Comparison of ENCODE assay signal across 14 mouse cellular contexts in the genomic region with DNA sequence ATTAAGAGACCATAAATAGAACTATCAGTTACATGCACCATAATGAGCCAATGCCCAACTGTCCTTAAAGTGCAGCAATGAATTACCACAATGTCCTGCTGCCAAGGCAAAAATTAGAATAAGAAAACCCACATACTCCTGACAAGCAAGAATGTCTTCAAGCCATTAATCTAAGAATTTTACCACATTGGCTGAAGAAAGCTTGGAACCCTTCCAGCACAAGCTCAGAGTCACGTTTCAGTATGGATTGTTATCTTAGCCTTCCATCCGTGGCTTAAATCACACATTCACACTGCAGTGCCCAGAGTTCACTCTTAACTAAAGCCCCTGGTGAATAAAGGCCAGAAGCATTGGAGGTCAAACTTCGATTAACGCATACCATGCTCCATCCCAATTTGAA.
DNase-seq lines count a peak whose midpoint lies in the region; ATAC-seq lines count a peak whose summit lies in the region.
"Had no signal": no experiment of that assay in that cellular context is flagged by ENCODE, and none has a peak within 500 bp of the region (broad histone marks: within the 10 kb centered on the region; RNA-seq: fewer than 3 reads in every experiment).

No protein-coding gene starts in this region.

- no peaks in the 10 kb centered on the region for H3K9me3 ChIP-seq in forebrain, embryonic 13.5 days (replicated peaks)
- H3K9me3 ChIP-seq in forebrain, embryonic 10.5 days = no peaks in the 10 kb centered on the region
- H3K9me3 ChIP-seq in lung, embryonic 15.5 days = no peaks in the 10 kb centered on the region
- no peaks in the 10 kb centered on the region for H3K9me3 ChIP-seq in forebrain, embryonic 16.5 days (ENCODE audit: control insufficient read depth, low read length)
- no peaks in the 10 kb centered on the region for H3K9me3 ChIP-seq in neural tube, embryonic 15.5 days (replicated peaks)
- H3K9me3 ChIP-seq in liver, embryonic 12.5 days (replicated peaks) = no peaks in the 10 kb centered on the region
- H3K9me3 ChIP-seq: midbrain, embryonic 12.5 days had no signal

- no peak overlapping the region for H3K4me2 ChIP-seq in forebrain, embryonic 13.5 days
- peak overlapping the region; percentile 11; the same call in 1 of the 2 replicates for H3K4me2 ChIP-seq in lung, embryonic 15.5 days
- no peak overlapping the region for H3K4me2 ChIP-seq in forebrain, embryonic 16.5 days (ENCODE audit: low read length)
- peak overlapping the region; percentile 13 for H3K4me2 ChIP-seq in neural tube, embryonic 15.5 days
- no peak overlapping the region for H3K4me2 ChIP-seq in liver, embryonic 12.5 days
- H3K4me2 ChIP-seq: midbrain, embryonic 12.5 days had no signal

- no peak for DNase-seq in forebrain, embryonic 10.5 days (ENCODE audit: extremely low spot score, low spot score)
- no peak for DNase-seq in lung, postnatal 4 days
- no peak for DNase-seq in heart, postnatal 36 days
- DNase-seq: adrenal gland, adult 2 months; heart, adult 2 months; heart, postnatal 14 days; liver, postnatal 0 days; thymus, postnatal 14 days had no signal

- H3K27me3 ChIP-seq in forebrain, embryonic 13.5 days = no peaks in the 10 kb centered on the region
- H3K27me3 ChIP-seq in forebrain, embryonic 10.5 days (ENCODE audit: poor library complexity, severe bottlenecking) = no peaks in the 10 kb centered on the region
- no peaks in the 10 kb centered on the region for H3K27me3 ChIP-seq in lung, embryonic 15.5 days
- H3K27me3 ChIP-seq in forebrain, embryonic 16.5 days (replicated peaks; ENCODE audit: control insufficient read depth, insufficient read depth, low read length) = no peaks in the 10 kb centered on the region
- H3K27me3 ChIP-seq in neural tube, embryonic 15.5 days (replicated peaks) = no peaks in the 10 kb centered on the region
- no peaks in the 10 kb centered on the region for H3K27me3 ChIP-seq in liver, embryonic 12.5 days (replicated peaks)
- H3K27me3 ChIP-seq: midbrain, embryonic 12.5 days had no signal

- H3K4me1 ChIP-seq in forebrain, embryonic 13.5 days = peaks cover 25% of the 10 kb centered on the region
- no peaks in the 10 kb centered on the region for H3K4me1 ChIP-seq in forebrain, embryonic 10.5 days
- peaks cover 11% of the 10 kb centered on the region; the same call in 1 of the 2 replicates for H3K4me1 ChIP-seq in lung, embryonic 15.5 days
- H3K4me1 ChIP-seq in forebrain, embryonic 16.5 days (replicated peaks; ENCODE audit: control insufficient read depth, insufficient read depth, low read length) = peaks cover 20% of the 10 kb centered on the region
- peaks cover 11% of the 10 kb centered on the region; the same call in 1 of the 2 replicates for H3K4me1 ChIP-seq in neural tube, embryonic 15.5 days
- no peaks in the 10 kb centered on the region for H3K4me1 ChIP-seq in liver, embryonic 12.5 days

- H3K9ac ChIP-seq in forebrain, embryonic 13.5 days = no peak overlapping the region
- H3K9ac ChIP-seq in lung, embryonic 15.5 days = no peak overlapping the region
- no peak overlapping the region for H3K9ac ChIP-seq in forebrain, embryonic 16.5 days (replicated peaks; ENCODE audit: low read depth, low read length)
- H3K9ac ChIP-seq in neural tube, embryonic 15.5 days (replicated peaks) = no peak overlapping the region
- H3K9ac ChIP-seq in liver, embryonic 12.5 days = no peak overlapping the region
- H3K9ac ChIP-seq: liver, postnatal 0 days; midbrain, embryonic 12.5 days had no signal

- intact Hi-C loops in heart, postnatal 36 days (cut with DNase I) = loop anchor here (5.0 kb wide), 1 partner anchor 113 kb away; a partner anchor contains a TSS

- ATAC-seq in forebrain, embryonic 13.5 days = no peak; the same call in 1 of the 2 replicates
- ATAC-seq in lung, embryonic 15.5 days (ENCODE audit: borderline replicate concordance, extremely low read depth, low FRiP score, low TSS enrichment) = no peak
- ATAC-seq in forebrain, embryonic 16.5 days = 0 out of 2 replicates have a peak, but pooled peaks have one; percentile 6
- no peak for ATAC-seq in neural tube, embryonic 15.5 days (ENCODE audit: low FRiP score)
- ATAC-seq in liver, embryonic 12.5 days = no peak
- ATAC-seq: liver, postnatal 0 days had no signal

- WGBS in forebrain, embryonic 13.5 days = 53% methylated on average over 4 of the region's 4 CpGs
- WGBS in forebrain, embryonic 10.5 days = 72% methylated on average over 4 of the region's 4 CpGs
- 34% methylated on average over 4 of the region's 4 CpGs for WGBS in lung, embryonic 15.5 days
- WGBS in forebrain, embryonic 16.5 days = 35% methylated on average over 4 of the region's 4 CpGs
- 46% methylated on average over 4 of the region's 4 CpGs for WGBS in neural tube, embryonic 15.5 days
- 49% methylated on average over 4 of the region's 4 CpGs for WGBS in liver, embryonic 12.5 days (ENCODE audit: insufficient replicate concordance)

- H3K36me3 ChIP-seq in forebrain, embryonic 13.5 days (ENCODE audit: poor library complexity, severe bottlenecking) = no peaks in the 10 kb centered on the region
- H3K36me3 ChIP-seq in forebrain, embryonic 10.5 days (replicated peaks) = no peaks in the 10 kb centered on the region
- H3K36me3 ChIP-seq in lung, embryonic 15.5 days = no peaks in the 10 kb centered on the region
- H3K36me3 ChIP-seq in forebrain, embryonic 16.5 days (ENCODE audit: control insufficient read depth, insufficient read depth) = no peaks in the 10 kb centered on the region
- no peaks in the 10 kb centered on the region for H3K36me3 ChIP-seq in neural tube, embryonic 15.5 days
- H3K36me3 ChIP-seq in liver, embryonic 12.5 days = no peaks in the 10 kb centered on the region
- H3K36me3 ChIP-seq: midbrain, embryonic 12.5 days had no signal

- peak overlapping the region; percentile 70 for H3K27ac ChIP-seq in forebrain, embryonic 13.5 days
- H3K27ac ChIP-seq in forebrain, embryonic 10.5 days = no peak overlapping the region
- no peak overlapping the region for H3K27ac ChIP-seq in lung, embryonic 15.5 days
- peak overlapping the region; percentile 54 for H3K27ac ChIP-seq in forebrain, embryonic 16.5 days (ENCODE audit: low read length)
- no peak overlapping the region for H3K27ac ChIP-seq in neural tube, embryonic 15.5 days (replicated peaks)
- no peak overlapping the region for H3K27ac ChIP-seq in liver, embryonic 12.5 days
- H3K27ac ChIP-seq: heart, adult 2 months; midbrain, embryonic 12.5 days had no signal

- no peak overlapping the region for H3K4me3 ChIP-seq in forebrain, embryonic 13.5 days
- no peak overlapping the region for H3K4me3 ChIP-seq in forebrain, embryonic 10.5 days
- H3K4me3 ChIP-seq in lung, embryonic 15.5 days = no peak overlapping the region
- H3K4me3 ChIP-seq in forebrain, embryonic 16.5 days (replicated peaks; ENCODE audit: low read length) = no peak overlapping the region
- H3K4me3 ChIP-seq in neural tube, embryonic 15.5 days (replicated peaks) = no peak overlapping the region
- H3K4me3 ChIP-seq in liver, embryonic 12.5 days = no peak overlapping the region
- H3K4me3 ChIP-seq: heart, adult 2 months; midbrain, embryonic 12.5 days had no signal

Comparison
In these comparisons a context has a peak if more than half of its experiments do, and no peak if none do; other contexts are left out.
1. H3K27ac ChIP-seq: peak in forebrain, embryonic 13.5 days (single experiment) and forebrain, embryonic 16.5 days (single experiment); none in forebrain, embryonic 10.5 days (single experiment), lung, embryonic 15.5 days (single experiment), neural tube, embryonic 15.5 days (single experiment) and liver, embryonic 12.5 days (single experiment).
2. H3K4me2 ChIP-seq: peak in lung, embryonic 15.5 days (single experiment) and neural tube, embryonic 15.5 days (single experiment); none in forebrain, embryonic 13.5 days (single experiment), forebrain, embryonic 16.5 days (single experiment) and liver, embryonic 12.5 days (single experiment).